Mouse (Mus musculus): ENCODE results near the gene Gsta2.
"Not testable (repeated sequence)": the region's sequence is repeated elsewhere in the genome, so short reads cannot be mapped to it uniquely, and the experiment has no call there.

- TF ChIP-seq CTCF (IDR thresholded peaks at IDR 0.05; ENCODE audit: control insufficient read depth, insufficient read depth, insufficient replicate concordance, low read depth, low read length); POLR2A (IDR thresholded peaks at IDR 0.05; ENCODE audit: control insufficient read depth, low read depth, low read length): not testable (repeated sequence)
Observed at GRCm38 (mm10) chr9:78327289-78327688, 28.3 kb downstream of the Gsta2 start, which contains the start of gene Omt2b.

Measured in testis, adult 2 months (tissue).